In genomic region chr7:84557332-84557731, GRCm38 (mm10) we compare ENCODE assay signal across 34 mouse cellular contexts. TPM values are rescaled to one million over a fixed set of nuclear protein-coding genes. Genes with fewer than 3 reads are reported as not detected.
DNase-seq lines count a peak whose midpoint lies in the region; ATAC-seq and TF ChIP-seq lines count a peak whose summit lies in the region.
"Had no signal": no experiment of that assay in that cellular context is flagged by ENCODE, and none has a peak within 500 bp of the region (broad histone marks: within the 10 kb centered on the region; RNA-seq: fewer than 3 reads in every experiment).

No protein-coding gene starts in this region.

- no peaks in the 10 kb centered on the region for H3K36me3 ChIP-seq in embryonic facial prominence, embryonic 11.5 days (replicated peaks; ENCODE audit: control insufficient read depth, insufficient read depth, low read depth, low read length)
- H3K36me3 ChIP-seq in embryonic facial prominence, embryonic 10.5 days (replicated peaks), result no peaks in the 10 kb centered on the region
- H3K36me3 ChIP-seq in limb, embryonic 14.5 days (ENCODE audit: control insufficient read depth, insufficient read depth, low read length), result no peaks in the 10 kb centered on the region
- no peaks in the 10 kb centered on the region for H3K36me3 ChIP-seq in hindbrain, embryonic 12.5 days
- H3K36me3 ChIP-seq in hindbrain, embryonic 10.5 days, result no peaks in the 10 kb centered on the region
- H3K36me3 ChIP-seq: embryonic facial prominence, embryonic 15.5 days; forebrain, embryonic 10.5 days; forebrain, embryonic 15.5 days; heart, embryonic 13.5 days; limb, embryonic 15.5 days; liver, embryonic 13.5 days; midbrain, embryonic 10.5 days; midbrain, embryonic 15.5 days; neural tube, embryonic 12.5 days had no signal

- no peaks in the 10 kb centered on the region for H3K27me3 ChIP-seq in embryonic facial prominence, embryonic 11.5 days (ENCODE audit: control insufficient read depth, insufficient read depth, low read length)
- H3K27me3 ChIP-seq in embryonic facial prominence, embryonic 10.5 days (replicated peaks; ENCODE audit: low read depth, poor library complexity, severe bottlenecking), result no peaks in the 10 kb centered on the region
- no peaks in the 10 kb centered on the region for H3K27me3 ChIP-seq in limb, embryonic 14.5 days (ENCODE audit: control insufficient read depth, insufficient read depth, low read length)
- no peaks in the 10 kb centered on the region for H3K27me3 ChIP-seq in hindbrain, embryonic 12.5 days
- H3K27me3 ChIP-seq in hindbrain, embryonic 10.5 days (ENCODE audit: insufficient read depth, poor library complexity, severe bottlenecking), result no peaks in the 10 kb centered on the region
- H3K27me3 ChIP-seq: embryonic facial prominence, embryonic 15.5 days; forebrain, embryonic 15.5 days; heart, embryonic 13.5 days; limb, embryonic 15.5 days; liver, embryonic 13.5 days; midbrain, embryonic 15.5 days; neural tube, embryonic 12.5 days had no signal

- 54% methylated on average over 3 of the region's 3 CpGs for WGBS in embryonic facial prominence, embryonic 11.5 days
- 66% methylated on average over 3 of the region's 3 CpGs for WGBS in embryonic facial prominence, embryonic 10.5 days
- 44% methylated on average over 3 of the region's 3 CpGs for WGBS in limb, embryonic 14.5 days
- WGBS in hindbrain, embryonic 12.5 days, result 82% methylated on average over 3 of the region's 3 CpGs
- 65% methylated on average over 3 of the region's 3 CpGs for WGBS in hindbrain, embryonic 10.5 days

- H3K27ac ChIP-seq in embryonic facial prominence, embryonic 11.5 days (replicated peaks; ENCODE audit: low read depth, low read length), result no peak overlapping the region
- no peak overlapping the region for H3K27ac ChIP-seq in embryonic facial prominence, embryonic 10.5 days (replicated peaks)
- H3K27ac ChIP-seq in embryonic fibroblast, embryonic 13.5 days (ENCODE audit: insufficient read depth, low read length), result peak overlapping the region; percentile 97
- H3K27ac ChIP-seq in limb, embryonic 14.5 days (replicated peaks; ENCODE audit: low read depth, low read length), result no peak overlapping the region
- no peak overlapping the region for H3K27ac ChIP-seq in hindbrain, embryonic 12.5 days
- H3K27ac ChIP-seq in hindbrain, embryonic 10.5 days, result no peak overlapping the region
- H3K27ac ChIP-seq: embryonic facial prominence, embryonic 15.5 days; forebrain, embryonic 10.5 days; forebrain, embryonic 15.5 days; heart, embryonic 13.5 days; layer of hippocampus, adult 2 months; left cerebral cortex, adult 2 months; limb, embryonic 15.5 days; liver, embryonic 13.5 days; midbrain, embryonic 10.5 days; midbrain, embryonic 15.5 days; neural tube, embryonic 12.5 days; stomach, postnatal 0 days had no signal

- no peak overlapping the region for H3K9ac ChIP-seq in embryonic facial prominence, embryonic 11.5 days (replicated peaks; ENCODE audit: low read length)
- no peak overlapping the region for H3K9ac ChIP-seq in limb, embryonic 14.5 days (ENCODE audit: low read depth, low read length, severe bottlenecking)
- no peak overlapping the region for H3K9ac ChIP-seq in hindbrain, embryonic 12.5 days
- H3K9ac ChIP-seq: embryonic facial prominence, embryonic 15.5 days; forebrain, embryonic 15.5 days; heart, embryonic 13.5 days; limb, embryonic 15.5 days; liver, embryonic 13.5 days; midbrain, embryonic 15.5 days; neural tube, embryonic 12.5 days had no signal

- peak; percentile 14 for DNase-seq in embryonic facial prominence, embryonic 11.5 days (ENCODE audit: low spot score)
- DNase-seq in embryonic facial prominence, embryonic 10.5 days (ENCODE audit: low spot score), result no peak
- peak; percentile 87 for DNase-seq in NIH3T3 (ENCODE audit: low read depth)
- peak; percentile 21 for DNase-seq in limb, embryonic 14.5 days (ENCODE audit: low spot score)
- DNase-seq in adrenal gland, postnatal 4 days (ENCODE audit: low spot score in 2 of 2), result no peak
- no peak for DNase-seq in hindbrain, embryonic 10.5 days (ENCODE audit: low spot score)
- DNase-seq: adrenal gland, postnatal 25 days; cerebellum, adult 18-20 months; cerebellum, postnatal 10 days; heart, postnatal 10 days; kidney, adult 9 months; kidney, postnatal 14 days; liver, embryonic 13.5 days; lung, adult 18-20 months; right cerebral cortex, postnatal 4 days; thymus, adult 2 months; thymus, postnatal 36 days had no signal

- no peak overlapping the region for H3K4me3 ChIP-seq in embryonic facial prominence, embryonic 11.5 days (ENCODE audit: low read depth, low read length)
- H3K4me3 ChIP-seq in embryonic facial prominence, embryonic 10.5 days, result no peak overlapping the region
- H3K4me3 ChIP-seq in embryonic fibroblast, embryonic 13.5 days (ENCODE audit: insufficient read depth, low read length), result no peak overlapping the region
- H3K4me3 ChIP-seq in limb, embryonic 14.5 days (replicated peaks; ENCODE audit: low read length), result no peak overlapping the region
- H3K4me3 ChIP-seq in hindbrain, embryonic 12.5 days, result no peak overlapping the region
- H3K4me3 ChIP-seq in hindbrain, embryonic 10.5 days, result no peak overlapping the region
- H3K4me3 ChIP-seq: embryonic facial prominence, embryonic 15.5 days; forebrain, embryonic 10.5 days; forebrain, embryonic 15.5 days; heart, embryonic 13.5 days; layer of hippocampus, adult 2 months; left cerebral cortex, adult 2 months; limb, embryonic 15.5 days; liver, embryonic 13.5 days; midbrain, embryonic 10.5 days; midbrain, embryonic 15.5 days; neural tube, embryonic 12.5 days had no signal

- H3K4me1 ChIP-seq in embryonic facial prominence, embryonic 11.5 days (ENCODE audit: control insufficient read depth, insufficient read depth, low read length), result no peaks in the 10 kb centered on the region
- peaks cover 4% of the 10 kb centered on the region for H3K4me1 ChIP-seq in embryonic facial prominence, embryonic 10.5 days
- peaks cover 5% of the 10 kb centered on the region for H3K4me1 ChIP-seq in embryonic fibroblast, embryonic 13.5 days (ENCODE audit: control insufficient read depth, insufficient read depth, low read length)
- H3K4me1 ChIP-seq in limb, embryonic 14.5 days (ENCODE audit: control insufficient read depth, insufficient read depth, low read length), result peaks cover 2% of the 10 kb centered on the region; the same call in 1 of the 2 replicates
- H3K4me1 ChIP-seq in hindbrain, embryonic 12.5 days, result no peaks in the 10 kb centered on the region
- peaks cover 3% of the 10 kb centered on the region; the same call in 1 of the 2 replicates for H3K4me1 ChIP-seq in hindbrain, embryonic 10.5 days (replicated peaks)
- H3K4me1 ChIP-seq: embryonic facial prominence, embryonic 15.5 days; forebrain, embryonic 15.5 days; heart, embryonic 13.5 days; limb, embryonic 15.5 days; liver, embryonic 13.5 days; midbrain, embryonic 10.5 days; midbrain, embryonic 15.5 days had no signal

- no peak overlapping the region for H3K4me2 ChIP-seq in embryonic facial prominence, embryonic 11.5 days (ENCODE audit: low read depth, low read length)
- H3K4me2 ChIP-seq in limb, embryonic 14.5 days (replicated peaks; ENCODE audit: low read depth, low read length, severe bottlenecking), result no peak overlapping the region
- no peak overlapping the region for H3K4me2 ChIP-seq in hindbrain, embryonic 12.5 days (replicated peaks)
- H3K4me2 ChIP-seq: embryonic facial prominence, embryonic 15.5 days; forebrain, embryonic 15.5 days; heart, embryonic 13.5 days; limb, embryonic 15.5 days; liver, embryonic 13.5 days; midbrain, embryonic 15.5 days; neural tube, embryonic 12.5 days had no signal

- TF ChIP-seq CTCF in embryonic fibroblast, embryonic 13.5 days (IDR thresholded peaks at IDR 0.05; ENCODE audit: borderline replicate concordance, insufficient read depth, low read length), result no peak

- no peaks in the 10 kb centered on the region for H3K9me3 ChIP-seq in embryonic facial prominence, embryonic 11.5 days (replicated peaks; ENCODE audit: control insufficient read depth, low read length)
- no peaks in the 10 kb centered on the region for H3K9me3 ChIP-seq in embryonic facial prominence, embryonic 10.5 days
- H3K9me3 ChIP-seq in limb, embryonic 14.5 days (ENCODE audit: control insufficient read depth, low read length), result no peaks in the 10 kb centered on the region
- no peaks in the 10 kb centered on the region for H3K9me3 ChIP-seq in hindbrain, embryonic 12.5 days (replicated peaks)
- no peaks in the 10 kb centered on the region for H3K9me3 ChIP-seq in hindbrain, embryonic 10.5 days
- H3K9me3 ChIP-seq: embryonic facial prominence, embryonic 15.5 days; forebrain, embryonic 10.5 days; forebrain, embryonic 15.5 days; heart, embryonic 13.5 days; limb, embryonic 15.5 days; liver, embryonic 13.5 days; midbrain, embryonic 10.5 days; midbrain, embryonic 15.5 days; neural tube, embryonic 12.5 days had no signal

- no peak for TF ChIP-seq POLR2A in embryonic fibroblast, embryonic 13.5 days (IDR thresholded peaks at IDR 0.05; ENCODE audit: low read depth, low read length)
- TF ChIP-seq POLR2A in limb, embryonic 14.5 days (IDR thresholded peaks at IDR 0.05; ENCODE audit: borderline replicate concordance, extremely low read depth, insufficient read depth, insufficient read length), result no peak

- no peak for ATAC-seq in embryonic facial prominence, embryonic 11.5 days (replicated peaks; ENCODE audit: insufficient number of reproducible peaks, low FRiP score, low TSS enrichment, low read depth)
- ATAC-seq in limb, embryonic 14.5 days (ENCODE audit: low FRiP score, low read depth), result no peak
- ATAC-seq in hindbrain, embryonic 12.5 days (ENCODE audit: low FRiP score), result no peak
- ATAC-seq: CD4-positive, CD25-positive, alpha-beta regulatory T cell, adult 4 months; forebrain, embryonic 15.5 days; intestine, postnatal 0 days; lung, postnatal 0 days; midbrain, embryonic 15.5 days had no signal

RNA-seq across cellular contexts. Expression of gene Gm2115, which starts 28.6 kb away (rescaled TPM):
- 0.04 and 0.18 TPM in 2 replicates for polyA plus RNA-seq in embryonic facial prominence, embryonic 11.5 days (2014; fragmentation: Nextera tagmentation; extraction: Ambion mirVana)
- 0.02 TPM in 1 of 2 replicates, not detected in the other for polyA plus RNA-seq in embryonic facial prominence, embryonic 10.5 days (2016; fragmentation: Nextera tagmentation; extraction: Ambion mirVana)
- 37.2 and 59.1 TPM in 2 replicates for polyA plus RNA-seq in embryonic fibroblast, embryonic 13.5 days (2011; ENCODE audit: insufficient read length, low read depth, missing spikeins)
- polyA plus RNA-seq in limb, embryonic 14.5 days (2012; rRNA removed), result 0.97 and 1.4 TPM in 2 replicates
- polyA plus RNA-seq in limb, embryonic 14.5 days (2014; fragmentation: Nextera tagmentation; extraction: Ambion mirVana), result 0.99 and 1.6 TPM in 2 replicates
- 0.39 and 0.53 TPM in 2 replicates for polyA plus RNA-seq in hindbrain, embryonic 12.5 days (2016; fragmentation: Nextera tagmentation; extraction: Ambion mirVana)
- 10 to 100 TPM; 10.1 to 10.7 TPM for total RNA-seq in adrenal gland, postnatal 4 days (2021)
- polyA plus RNA-seq in hindbrain, embryonic 10.5 days (2016; fragmentation: Nextera tagmentation; extraction: Ambion mirVana), result 0.02 and 0.03 TPM in 2 replicates
- total RNA-seq: common myeloid progenitor, adult 5-6 weeks had no signal

RNA-seq across cellular contexts. Expression of gene Fah, which starts 49.2 kb away (rescaled TPM):
- polyA plus RNA-seq in embryonic facial prominence, embryonic 11.5 days (2014; fragmentation: Nextera tagmentation; extraction: Ambion mirVana), result 1.8 and 2.4 TPM in 2 replicates
- 1.8 and 2.3 TPM in 2 replicates for polyA plus RNA-seq in embryonic facial prominence, embryonic 10.5 days (2016; fragmentation: Nextera tagmentation; extraction: Ambion mirVana)
- 41.5 and 45.2 TPM in 2 replicates for polyA plus RNA-seq in embryonic fibroblast, embryonic 13.5 days (2011; ENCODE audit: insufficient read length, low read depth, missing spikeins)
- 7.2 and 7.4 TPM in 2 replicates for polyA plus RNA-seq in limb, embryonic 14.5 days (2012; rRNA removed)
- polyA plus RNA-seq in limb, embryonic 14.5 days (2014; fragmentation: Nextera tagmentation; extraction: Ambion mirVana), result 4.3 and 5.0 TPM in 2 replicates
- 3.8 and 4.3 TPM in 2 replicates for polyA plus RNA-seq in hindbrain, embryonic 12.5 days (2016; fragmentation: Nextera tagmentation; extraction: Ambion mirVana)
- total RNA-seq in adrenal gland, postnatal 4 days (2021), result 10 to 100 TPM; 33.5 to 46.9 TPM
- polyA plus RNA-seq in hindbrain, embryonic 10.5 days (2016; fragmentation: Nextera tagmentation; extraction: Ambion mirVana), result 3.7 and 4.4 TPM in 2 replicates

Comparison
In these comparisons a context has a peak if more than half of its experiments do, and no peak if none do; other contexts are left out.
1. DNase-seq: peak in embryonic facial prominence, embryonic 11.5 days (single experiment), NIH3T3 (single experiment) and limb, embryonic 14.5 days (single experiment); none in embryonic facial prominence, embryonic 10.5 days (single experiment), adrenal gland, postnatal 4 days (0 of 2) and hindbrain, embryonic 10.5 days (single experiment).
2. RNA of gene Gm2115, which starts 28.6 kb away (polyA plus RNA-seq): 37.2 to 59.1 TPM in embryonic fibroblast, embryonic 13.5 days; 0.97 to 1.6 TPM in limb, embryonic 14.5 days, 0.39 to 0.53 TPM in hindbrain, embryonic 12.5 days, 0.04 to 0.18 TPM in embryonic facial prominence, embryonic 11.5 days, 0.02 to 0.03 TPM in hindbrain, embryonic 10.5 days and 0.02 TPM in embryonic facial prominence, embryonic 10.5 days; every median in the first group is over 10 times any median in the second.